Mouse (Mus musculus) WW6 (cell line): ENCODE measurements at regions not wholly inside any gene's neighbourhood (a gene's known extent, or its start where the extent isn't known, plus 50 kb on each side); places are given as distances from the start of the nearest gene placed in this dataset.
A peak's percentile ranks its signal among the peaks of the same experiment; 100 is the strongest.

Experiments used
- DNase-seq: peaks from one replicate; pipeline ENCODE4 v3.0.0-alpha.2; 2013; ENCODE audit warnings: low read depth, low spot score

GRCm38 (mm10) chr11:93808431-93808830 lies 77.1 kb downstream of the Utp18 start:
- no peak for DNase-seq

- no peak for DNase-seq
Observed at GRCm38 (mm10) chr11:93807205-93807604, 78.4 kb downstream of the Utp18 start.

GRCm38 (mm10) chr11:93771143-93771940 lies 114.2 kb downstream of the Utp18 start:
- no peak for DNase-seq

GRCm38 (mm10) chr11:93765961-93766360 lies 119.6 kb downstream of the Utp18 start:
- no peak for DNase-seq

GRCm38 (mm10) chr11:93762832-93763530 lies 122.6 kb downstream of the Utp18 start:
- peak; percentile 38 for DNase-seq

GRCm38 (mm10) chr11:93757825-93758224 lies 127.7 kb downstream of the Utp18 start:
- DNase-seq = no peak

GRCm38 (mm10) chr11:93736618-93737017 lies 148.9 kb downstream of the Utp18 start:
- no peak for DNase-seq

GRCm38 (mm10) chr11:93733568-93734185 lies 151.9 kb downstream of the Utp18 start:
- DNase-seq = no peak

GRCm38 (mm10) chr11:93729119-93729518 lies 156.4 kb downstream of the Utp18 start:
- no peak for DNase-seq

- no peak for DNase-seq
Observed at GRCm38 (mm10) chr11:93725242-93725641, 160.3 kb downstream of the Utp18 start.

GRCm38 (mm10) chr11:93719141-93719540 lies 166.4 kb downstream of the Utp18 start:
- no peak for DNase-seq

GRCm38 (mm10) chr11:93709686-93710085 lies 175.9 kb downstream of the Utp18 start:
- DNase-seq = no peak

- no peak for DNase-seq
Observed at GRCm38 (mm10) chr11:93696982-93697541, 188.5 kb downstream of the Utp18 start.

GRCm38 (mm10) chr11:93696096-93696890 lies 189.3 kb downstream of the Utp18 start:
- DNase-seq = no peak

- DNase-seq = no peak
Observed at GRCm38 (mm10) chr11:93683691-93684090, 201.9 kb downstream of the Utp18 start.

GRCm38 (mm10) chr11:93676299-93676698 lies 209.3 kb downstream of the Utp18 start:
- no peak for DNase-seq

GRCm38 (mm10) chr11:93672025-93672424 lies 213.5 kb downstream of the Utp18 start:
- no peak for DNase-seq

GRCm38 (mm10) chr11:93661657-93662056 lies 223.9 kb downstream of the Utp18 start:
- DNase-seq = no peak

GRCm38 (mm10) chr11:93660379-93660778 lies 225.2 kb downstream of the Utp18 start:
- DNase-seq = no peak

- no peak for DNase-seq
Observed at GRCm38 (mm10) chr11:93658719-93659118, 226.8 kb downstream of the Utp18 start.

GRCm38 (mm10) chr11:93655602-93656239 lies 229.8 kb downstream of the Utp18 start:
- DNase-seq = no peak
